Mouse (Mus musculus) kidney, adult 9 months (tissue): ENCODE data around the gene Gm4553.
"Not testable (repeated sequence)": the region's sequence is repeated elsewhere in the genome, so short reads cannot be mapped to it uniquely, and the experiment has no call there.

ENCODE experiments used
- DNase-seq: peaks from one replicate; pipeline ENCODE4 v3.0.0; 2022

Gene Gm4553

GRCm38 (mm10) chr7:142134206-142134995, 31.1 kb downstream of the Gm4553 start:
- DNase-seq = peak; percentile 77

- peak; percentile 4 for DNase-seq
Measured at GRCm38 (mm10) chr7:142128843-142129242, 36.7 kb downstream of the Gm4553 start.

- DNase-seq = not testable (repeated sequence)
Measured at GRCm38 (mm10) chr7:142120629-142121028, 44.9 kb downstream of the Gm4553 start, which contains the start of gene Gm45618. TSS of gene Gm45618 (minus strand) at chr7:142120729.

- no peak for DNase-seq
Measured at GRCm38 (mm10) chr7:142119632-142120031, 45.9 kb downstream of the Gm4553 start.
